Mouse (Mus musculus): ENCODE data around the gene Ptchd3. TPM values are rescaled to one million over a fixed set of nuclear protein-coding genes. Genes with fewer than 3 reads are reported as not detected.

Ptchd3 gene
- not detected in 2 replicates for polyA plus RNA-seq (2012; ENCODE audit: low replicate concordance)

GRCm38 (mm10) chr11:121829947-121830346 lies at the start of gene Ptchd3:
Ptchd3 (plus strand) TSS chr11:121830247.

Other genes with a start within 250 kb of the Ptchd3 start
- gene B3gntl1, start 157.1 kb upstream of the Ptchd3 start, polyA plus RNA-seq (2012; ENCODE audit: low replicate concordance) = 0.57 and 1.8 TPM in 2 replicates
- gene Metrnl, start 128.7 kb upstream of the Ptchd3 start, polyA plus RNA-seq (2012; ENCODE audit: low replicate concordance) = 1.9 and 4.3 TPM in 2 replicates

All from leukemia stem cell, adult 10-12 weeks (primary cell).